Mouse (Mus musculus) urinary bladder, adult 18-20 months (tissue): ENCODE data around the gene Sat1.
A peak's percentile ranks its signal among the peaks of the same experiment; 100 is the strongest.
"Not testable (repeated sequence)": the region's sequence is repeated elsewhere in the genome, so short reads cannot be mapped to it uniquely, and the experiment has no call there.

ENCODE experiments used
- DNase-seq, 2 experiments: peaks; one replicate each; pipeline ENCODE4 v3.0.0; 2022; ENCODE audit warnings: low spot score in 2 of 2, mixed read lengths in 2 of 2

Gene Sat1

DNA sequence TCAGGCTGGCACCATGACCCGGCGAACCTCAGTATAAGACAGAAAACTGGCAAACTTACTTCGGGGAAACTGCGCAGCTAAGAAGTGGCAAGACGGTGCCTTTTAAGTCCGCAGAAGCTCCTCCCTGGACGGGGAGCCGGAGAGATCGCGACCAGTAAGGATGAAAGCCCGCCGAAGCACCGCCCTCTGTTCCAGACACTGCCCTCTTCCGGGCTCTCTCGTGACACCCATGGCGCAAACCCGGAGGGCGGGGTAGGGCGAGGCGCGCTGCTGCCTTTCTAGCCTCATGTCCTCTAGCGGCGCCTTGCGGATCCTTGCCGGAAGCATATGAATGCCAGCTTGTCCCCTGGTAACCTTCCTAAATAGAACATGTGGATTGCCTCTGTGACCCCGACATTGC lies at the start of gene Sat1:
TSS of gene Sat1 (minus strand) at position 179 of the 400 bp plus-strand sequence.
- peak; percentile 70 to 89 for DNase-seq

DNA sequence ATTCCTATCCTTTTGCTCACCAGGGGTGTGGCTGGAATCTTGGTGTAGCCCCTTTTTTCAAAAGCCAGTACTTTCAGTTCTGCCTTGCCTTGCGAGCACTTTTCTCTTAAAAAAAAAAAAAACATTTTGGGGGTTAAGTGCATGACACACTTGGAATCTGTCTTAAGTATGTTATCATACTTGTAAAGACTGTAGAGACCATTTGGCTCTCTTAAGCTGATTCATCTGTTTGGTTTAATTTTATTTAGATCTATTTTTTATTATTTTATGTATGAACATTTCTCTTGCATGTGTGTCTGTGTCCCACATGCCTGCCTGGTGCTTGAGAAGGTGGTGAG lies 46.6 kb upstream of the Sat1 start:
- no peak for DNase-seq

- DNase-seq: peak; percentile 66 to 80
Observed at GRCm38 (mm10) chrX:155262235-155262914, 46.1 kb upstream of the Sat1 start, which contains the start of gene Acot9. Gene Acot9, plus strand, starts transcription at chrX:155262443.

- no peak for DNase-seq
Observed at GRCm38 (mm10) chrX:155256856-155257255, 40.6 kb upstream of the Sat1 start.

GRCm38 (mm10) chrX:155218277-155218676 lies 2.0 kb upstream of the Sat1 start:
- no peak for DNase-seq

DNA sequence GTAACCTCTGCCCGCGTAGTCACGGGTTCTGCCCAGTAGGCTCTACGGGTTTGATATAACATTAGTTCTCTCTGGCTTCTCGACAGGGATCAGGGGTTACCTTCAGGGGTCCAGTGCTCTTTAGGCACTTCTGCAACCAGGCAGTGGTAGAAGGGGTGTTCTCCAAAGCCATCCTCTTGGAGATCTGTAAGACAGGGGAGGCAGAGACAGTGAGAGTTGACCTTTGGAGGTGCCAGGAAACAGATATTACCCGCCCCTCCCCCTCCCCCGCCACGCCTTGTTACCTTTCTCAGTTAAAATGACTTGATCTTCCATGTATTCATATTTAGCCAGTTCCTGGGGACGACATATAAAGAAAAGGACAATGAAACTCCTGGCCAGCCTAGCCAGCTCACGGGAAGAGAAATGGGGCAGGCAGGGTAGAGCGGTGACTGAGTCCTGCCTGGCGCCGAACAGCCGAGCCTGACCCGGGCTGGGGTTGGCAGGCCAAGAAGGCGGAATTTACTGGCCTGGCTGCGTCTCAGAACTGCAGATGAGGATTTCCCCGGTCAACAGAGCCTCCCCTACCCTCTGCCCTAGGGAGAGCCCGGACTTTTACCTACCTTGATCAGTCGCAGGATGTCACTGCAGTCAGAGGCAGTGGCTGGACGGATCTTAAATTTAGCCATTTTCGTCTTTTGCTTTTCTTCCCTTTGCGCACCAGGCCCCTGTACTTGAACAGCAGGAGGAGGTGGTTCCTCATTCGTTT lies 574 bp downstream of the Sat1 start:
- DNase-seq: peak in 1 of 2 experiments; percentile 23

DNA sequence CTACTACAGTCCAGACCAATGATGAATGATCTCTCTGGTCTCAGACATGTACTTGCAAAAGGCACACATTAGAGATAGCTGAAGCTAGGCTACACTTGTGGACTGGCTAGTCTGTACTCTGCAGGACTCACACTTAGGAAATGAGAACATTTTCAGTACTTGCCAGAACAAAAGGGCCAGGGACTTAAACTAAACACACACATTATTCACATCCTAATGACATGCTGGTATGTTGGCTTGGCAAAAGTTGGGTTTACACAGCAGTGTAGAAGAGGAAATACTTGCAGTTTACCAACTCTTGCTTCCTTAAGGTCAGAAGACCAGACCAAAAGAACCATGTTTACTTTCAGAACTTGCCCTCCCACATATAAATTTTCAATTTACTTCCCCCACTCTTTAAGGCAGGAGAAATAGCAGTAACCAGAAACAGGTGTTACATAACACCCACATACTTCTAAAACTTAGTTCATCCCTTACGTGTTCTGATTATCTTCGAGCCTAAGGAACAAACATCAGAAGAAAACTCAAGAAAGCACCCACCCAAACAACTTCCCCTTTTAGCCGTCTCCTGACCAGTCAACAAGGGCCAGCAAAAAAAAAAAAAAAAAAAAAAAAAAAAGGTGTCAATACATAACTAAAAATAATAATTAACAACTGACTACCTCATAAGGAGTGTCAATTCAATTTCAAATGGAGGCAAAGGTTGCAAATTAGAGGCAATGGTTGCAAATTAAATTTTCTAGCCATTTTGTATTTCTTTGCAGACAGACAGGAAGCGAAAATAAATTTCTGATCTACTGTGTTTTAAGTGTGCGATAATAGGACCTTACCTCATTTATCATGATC lies 1.7 kb downstream of the Sat1 start:
- no peak for DNase-seq

DNA sequence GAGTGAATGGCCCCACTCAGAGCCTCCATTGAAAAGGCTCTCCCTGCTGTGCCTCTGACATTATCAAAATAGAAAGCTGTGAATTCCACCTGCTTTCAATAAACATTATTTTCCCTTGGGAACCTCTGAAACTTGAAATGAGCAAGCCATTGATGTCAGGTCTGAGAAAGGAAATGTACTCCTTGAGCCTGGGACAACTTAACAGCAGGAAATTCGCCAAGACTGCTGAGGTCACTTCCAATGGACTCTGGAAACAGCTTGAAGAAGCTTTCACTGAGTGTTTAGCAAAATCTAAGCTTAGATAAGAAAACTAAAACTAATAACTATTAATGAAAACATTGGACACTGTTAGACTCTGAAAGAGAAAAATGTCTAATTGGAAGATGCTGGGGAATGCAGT lies 7.6 kb downstream of the Sat1 start:
- DNase-seq: no peak

DNA sequence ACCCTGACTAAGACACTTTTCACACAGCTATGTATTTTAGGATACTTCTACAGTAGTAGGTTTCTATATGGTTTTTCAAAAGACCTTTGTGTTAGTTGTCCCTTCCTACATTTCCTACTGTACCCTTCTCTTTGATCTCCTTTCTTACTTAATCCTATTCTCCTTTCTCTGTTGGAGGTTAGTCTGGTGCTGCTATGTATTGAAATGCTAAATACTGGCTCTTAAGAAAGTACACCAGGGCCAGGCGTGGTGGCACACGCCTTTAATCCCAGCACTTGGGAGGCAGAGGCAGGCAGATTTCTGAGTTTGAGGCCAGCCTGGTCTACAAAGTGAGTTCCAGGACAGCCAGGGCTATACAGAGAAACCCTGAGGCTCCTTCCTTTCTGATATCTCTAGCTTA lies 10.8 kb downstream of the Sat1 start:
- DNase-seq: not testable (repeated sequence)

DNA sequence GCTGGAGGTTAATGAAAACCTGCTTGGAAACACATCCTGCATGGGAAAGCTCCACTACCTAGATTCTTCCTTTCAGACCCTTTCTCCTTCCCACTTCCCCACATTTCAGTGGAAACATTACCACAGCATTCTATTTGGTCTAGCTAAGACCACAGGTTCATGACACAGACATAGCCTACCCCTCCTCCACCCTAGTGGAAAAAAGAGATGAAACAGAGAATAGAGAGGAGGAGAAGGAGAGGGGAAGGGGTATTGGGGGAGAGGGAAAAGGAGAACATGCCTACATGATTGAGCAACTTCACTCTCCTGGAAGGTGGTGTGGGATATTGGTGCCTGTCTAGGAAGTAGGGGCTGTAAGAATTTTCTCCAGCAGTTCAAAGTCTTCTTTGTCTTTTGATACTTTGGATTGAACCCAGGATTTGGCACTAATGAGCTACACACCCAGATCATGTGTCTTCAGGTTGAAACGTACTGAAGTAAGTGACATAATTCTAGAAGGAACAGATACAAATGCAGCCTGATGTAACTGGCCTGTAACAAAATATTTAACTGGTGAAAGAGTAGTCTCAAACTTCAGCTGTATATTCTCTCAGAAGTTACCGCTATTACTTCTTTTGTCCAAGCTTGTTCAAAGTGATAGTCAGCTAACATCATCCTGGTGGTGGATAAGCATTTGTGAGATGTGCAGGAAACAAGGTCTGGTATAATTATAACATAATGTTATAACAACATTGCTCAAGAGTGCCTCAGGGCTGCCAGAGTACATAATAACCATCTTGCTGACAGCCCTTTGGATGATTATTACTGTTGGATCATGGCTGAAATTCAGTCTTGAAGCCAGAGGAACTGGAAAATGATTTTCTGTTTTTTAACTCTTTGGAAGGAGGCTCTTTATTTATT lies 13.6 kb downstream of the Sat1 start:
- no peak for DNase-seq

DNA sequence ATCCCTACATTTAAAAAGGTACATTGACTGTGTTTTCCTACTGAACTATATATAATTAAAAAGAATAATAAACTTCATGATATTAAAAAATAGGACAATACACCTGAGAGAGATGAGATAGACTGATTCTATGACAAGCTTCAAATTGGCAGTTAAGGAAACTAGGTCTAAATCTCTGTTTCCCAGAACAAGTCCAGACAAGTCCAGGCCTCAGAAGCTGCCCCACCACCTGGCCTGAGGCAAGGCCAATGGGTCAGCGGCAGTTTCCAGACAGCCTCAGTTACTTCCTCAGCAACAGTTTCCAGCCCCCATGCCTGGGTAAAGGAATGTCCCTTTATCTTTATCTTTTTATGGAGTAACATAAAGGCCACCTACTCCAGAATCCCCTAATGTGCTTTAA lies 14.4 kb downstream of the Sat1 start:
- DNase-seq: no peak

DNA sequence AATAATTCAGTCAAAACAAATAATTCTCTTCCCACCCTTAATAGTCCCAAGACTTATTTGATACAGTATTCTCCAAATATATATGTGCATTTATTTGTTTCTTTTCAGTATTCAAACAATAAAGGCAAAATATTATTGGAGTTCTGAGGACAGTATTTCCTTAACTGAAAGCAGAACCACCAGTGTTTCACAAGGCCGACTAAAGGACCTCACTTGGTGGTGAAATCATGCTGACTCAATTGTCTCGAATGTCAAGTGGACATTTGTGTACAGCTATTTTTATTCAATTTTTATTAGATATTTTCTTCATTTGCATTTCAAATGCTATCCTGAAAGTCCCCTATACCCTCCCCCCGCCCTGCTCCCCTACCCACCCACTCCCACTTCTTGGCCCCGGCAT lies 21.3 kb downstream of the Sat1 start:
- no peak for DNase-seq

DNA sequence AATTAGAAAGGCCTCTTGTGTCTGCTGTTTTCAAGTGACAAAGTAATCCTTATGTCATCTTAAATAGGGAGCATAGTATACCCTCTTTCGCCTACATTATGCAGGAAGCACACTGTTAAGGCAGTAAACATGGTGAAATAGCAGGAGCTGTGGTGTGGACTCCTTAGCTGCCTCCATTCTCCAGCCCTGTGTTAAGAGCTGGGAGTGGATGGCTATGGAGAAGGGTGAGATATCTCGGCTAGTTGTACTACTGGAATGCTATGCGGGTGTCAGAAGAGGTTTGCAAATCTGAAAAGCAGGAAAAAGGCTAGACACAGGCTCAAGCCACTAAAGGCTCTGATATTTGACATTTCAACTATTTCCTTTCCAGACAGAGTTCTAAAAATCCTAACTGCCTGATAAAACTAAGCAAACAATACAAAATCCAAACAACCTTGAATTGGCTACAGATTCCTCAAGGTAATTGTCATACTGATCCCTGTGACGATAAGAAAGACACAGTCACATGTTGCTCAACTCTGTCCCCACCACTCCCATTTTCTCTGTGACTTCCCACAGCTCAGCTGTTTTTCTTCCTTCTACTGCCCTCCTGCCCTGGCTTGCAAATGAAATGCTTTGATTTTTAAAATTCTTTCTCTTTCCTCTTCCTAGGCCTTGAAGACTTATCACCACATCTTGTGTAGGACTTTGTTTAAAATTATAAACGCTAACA lies 22.4 kb downstream of the Sat1 start:
- no peak for DNase-seq

GRCm38 (mm10) chrX:155191941-155192340 lies 24.3 kb downstream of the Sat1 start:
- DNase-seq: no peak

DNA sequence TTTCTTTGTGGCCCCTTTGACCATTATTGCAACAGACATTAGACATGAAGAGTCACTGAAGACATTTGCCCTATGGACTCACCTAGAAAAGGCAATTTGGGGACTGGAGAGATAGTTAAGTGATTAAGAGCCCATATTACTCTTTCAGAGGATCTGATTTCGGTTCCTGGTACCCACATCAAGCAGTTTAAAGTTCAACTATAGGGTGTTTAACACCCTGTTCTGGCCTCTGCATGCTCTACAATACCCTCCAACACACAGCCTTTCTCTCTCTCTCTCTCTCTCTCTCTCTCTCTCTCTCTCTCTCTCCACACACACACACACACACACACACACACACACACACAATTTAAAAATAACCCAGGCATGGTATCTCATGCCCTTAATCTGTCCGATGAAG lies 38.6 kb downstream of the Sat1 start:
- no peak for DNase-seq

- DNase-seq: no peak
Observed at GRCm38 (mm10) chrX:155177230-155177629, 39.0 kb downstream of the Sat1 start.

DNA sequence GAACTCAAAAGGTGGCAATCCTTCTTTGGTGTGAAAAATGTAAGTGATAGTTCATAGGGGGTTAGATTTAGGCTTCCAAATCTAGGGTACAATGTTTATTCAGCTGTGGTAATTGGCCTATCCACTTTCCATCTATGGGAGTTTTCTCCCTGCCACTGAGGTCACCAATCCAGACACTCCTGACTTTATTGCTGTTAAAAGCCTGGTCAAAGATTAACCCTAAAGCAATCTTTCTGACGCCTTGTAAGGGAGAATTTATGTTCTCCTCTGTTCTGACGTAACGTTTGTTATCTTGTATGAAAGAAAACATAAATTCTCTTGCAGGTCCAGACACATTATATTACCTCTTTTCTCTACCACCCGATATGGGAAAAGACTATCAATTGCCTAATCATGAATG lies 40.7 kb downstream of the Sat1 start:
- no peak for DNase-seq

DNA sequence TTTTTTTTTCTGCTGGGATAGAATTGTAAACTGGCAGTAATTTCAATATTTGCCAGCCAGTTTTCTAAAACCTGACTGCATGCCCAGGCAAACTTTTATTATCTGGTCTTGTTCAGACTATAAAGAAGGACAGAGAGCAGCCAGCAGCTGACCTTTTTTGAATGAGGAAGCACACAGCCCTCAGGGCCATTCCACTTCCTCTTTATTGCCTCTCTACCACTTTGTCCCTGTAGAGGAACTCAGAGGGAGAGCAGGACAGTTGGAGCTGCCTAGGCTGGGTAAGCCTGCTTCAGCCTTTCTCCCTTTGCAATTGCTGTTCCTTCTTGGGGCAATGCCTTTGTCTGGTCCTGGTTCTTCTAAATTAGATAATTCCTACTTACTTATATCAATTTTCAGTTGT lies 43.9 kb downstream of the Sat1 start:
- peak in 1 of 2 experiments; percentile 4 for DNase-seq

- no peak for DNase-seq
Observed at GRCm38 (mm10) chrX:155171754-155172153, 44.5 kb downstream of the Sat1 start.

- DNase-seq: no peak
Observed at GRCm38 (mm10) chrX:155169886-155170285, 46.4 kb downstream of the Sat1 start.

DNA sequence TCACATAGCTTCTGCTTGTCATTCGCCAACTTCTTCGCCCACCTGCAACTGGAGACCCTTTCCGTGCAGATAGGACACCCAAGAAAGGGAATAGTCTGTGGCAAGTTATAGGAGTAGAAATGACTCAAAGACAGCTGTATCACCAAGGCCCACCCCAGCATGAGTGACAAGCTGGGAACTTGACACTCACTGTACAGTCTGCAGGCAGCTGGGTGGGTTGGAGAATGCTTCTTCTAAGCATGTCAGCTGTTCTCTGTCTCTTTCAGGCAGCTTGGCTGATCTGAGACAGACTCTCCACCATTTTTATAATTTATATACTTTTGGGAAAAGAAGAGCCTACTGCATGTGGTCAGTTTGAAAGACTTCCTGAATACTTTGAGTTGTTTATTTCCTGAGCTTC lies 48.6 kb downstream of the Sat1 start:
- DNase-seq: no peak
